Mouse (Mus musculus): ENCODE results near the gene Slc20a1.

GRCm38 (mm10) chr2:129199328-129200085, 943 bp downstream of the Slc20a1 start:
- TF ChIP-seq CTCF (IDR thresholded peaks at IDR 0.05; ENCODE audit: insufficient read depth, low read length), result no peak
- no peak for TF ChIP-seq POLR2A (IDR thresholded peaks at IDR 0.05; ENCODE audit: borderline replicate concordance, extremely low read depth, low read depth, low read length)

Measured in lung, adult 2 months (tissue).